Mouse (Mus musculus) bone marrow, adult 2 months (tissue): ENCODE measurements around the gene Nmur1. TPM values are rescaled to one million over a fixed set of nuclear protein-coding genes. Genes with fewer than 3 reads are reported as not detected.
"Not testable (repeated sequence)": the region's sequence is repeated elsewhere in the genome, so short reads cannot be mapped to it uniquely, and the experiment has no call there.

Experiments used
- H3K27ac ChIP-seq: fragments of 200-500 bp; 2 replicates; pipeline ENCODE4 v1.5.1; 2012; ENCODE audit warnings: low read depth, mild to moderate bottlenecking, control low read depth, inconsistent platforms, low read length; ENCODE audit not compliant: control insufficient read depth, poor library complexity, insufficient read depth
- H3K4me1 ChIP-seq: fragments of 200-500 bp; 2 replicates; pipeline ENCODE4 v1.6.1; 2011; ENCODE audit warnings: low read length; ENCODE audit not compliant: control insufficient read depth, insufficient read depth
- H3K4me3 ChIP-seq: fragments of 200-500 bp; replicated peaks from 2 replicates; pipeline ENCODE3; 2011; ENCODE audit warnings: mild to moderate bottlenecking, low read depth, low read length, control low read depth; ENCODE audit not compliant: control insufficient read depth
- CTCF ChIP-seq: fragments of 200-500 bp; IDR thresholded peaks from 2 replicates; pipeline ENCODE4 v1.5.1; 2011; ENCODE audit warnings: low read length, control low read depth; ENCODE audit not compliant: control insufficient read depth, insufficient read depth
- POLR2A ChIP-seq: fragments of 200-500 bp; IDR thresholded peaks from 2 replicates; pipeline ENCODE4 v1.6.1; 2011; ENCODE audit warnings: low read depth, mild to moderate bottlenecking, control low read depth, low read length, borderline replicate concordance; ENCODE audit not compliant: control insufficient read depth
- WGBS: fragments of 180-500 bp; shearing (Covaris S2); methylation state at CpG from one replicate; pipeline ENCODE4 v1.1.7; 2018; 5-methylcytosine and 5-hydroxymethylcytosine counted together
- polyA plus RNA-seq: library from polyadenylated mRNA; stranded (reverse); fragments of >200 nt; gene quantifications from 2 replicates; pipeline ENCODE4 v1.2.4, GENCODE M21; 2011; ENCODE audit warnings: low replicate concordance; ENCODE audit not compliant: missing spikeins, insufficient read depth, insufficient read length

Gene Nmur1
- polyA plus RNA-seq, 1 experiment = not detected

DNA sequence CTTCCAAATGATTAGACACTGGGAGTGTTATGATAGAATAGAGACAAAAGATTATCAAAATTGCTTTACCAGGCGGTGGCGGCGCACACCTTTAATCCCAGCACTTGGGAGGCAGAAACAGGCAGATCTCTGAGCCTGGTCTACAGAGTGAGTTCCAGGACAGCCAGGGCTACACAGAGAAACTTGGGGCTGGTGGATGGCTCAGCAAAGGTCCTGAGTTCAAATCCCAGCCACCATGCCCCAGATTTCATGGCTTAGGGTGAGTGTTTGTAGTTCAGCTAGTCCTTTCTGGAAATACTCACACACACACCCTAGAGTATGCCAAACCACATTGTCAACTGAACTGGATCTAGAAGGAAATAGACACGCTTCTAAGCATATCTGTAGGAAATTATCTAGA lies 81.0 kb downstream of the Nmur1 start:
- WGBS = 68% methylated on average over 4 of the region's 4 CpGs
- no peak overlapping the region for H3K4me3 ChIP-seq
- TF ChIP-seq CTCF (no peak), POLR2A (no peak)

GRCm38 (mm10) chr1:86343969-86344861 lies 81.8 kb downstream of the Nmur1 start:
- no peak overlapping the region; the same call in 1 of the 2 replicates for H3K27ac ChIP-seq
- WGBS = 14% methylated on average over 4 of the region's 4 CpGs
- peaks cover 2% of the 10 kb centered on the region for H3K4me1 ChIP-seq
- TF ChIP-seq POLR2A = no peak
- no peak for TF ChIP-seq CTCF
- no peak overlapping the region for H3K4me3 ChIP-seq

More for the DNA sequence above, 81.0 kb downstream of the Nmur1 start:
- H3K4me1 ChIP-seq = peaks cover 2% of the 10 kb centered on the region
- H3K27ac ChIP-seq = peak overlapping the region; percentile 55; the same call in 1 of the 2 replicates

GRCm38 (mm10) chr1:86343087-86343645 lies 82.9 kb downstream of the Nmur1 start:
- H3K27ac ChIP-seq = no peak overlapping the region
- TF ChIP-seq CTCF = no peak
- no peak for TF ChIP-seq POLR2A
- H3K4me1 ChIP-seq = peaks cover 2% of the 10 kb centered on the region
- H3K4me3 ChIP-seq = no peak overlapping the region
- 83% methylated on average over 1 of the region's 1 CpGs for WGBS

DNA sequence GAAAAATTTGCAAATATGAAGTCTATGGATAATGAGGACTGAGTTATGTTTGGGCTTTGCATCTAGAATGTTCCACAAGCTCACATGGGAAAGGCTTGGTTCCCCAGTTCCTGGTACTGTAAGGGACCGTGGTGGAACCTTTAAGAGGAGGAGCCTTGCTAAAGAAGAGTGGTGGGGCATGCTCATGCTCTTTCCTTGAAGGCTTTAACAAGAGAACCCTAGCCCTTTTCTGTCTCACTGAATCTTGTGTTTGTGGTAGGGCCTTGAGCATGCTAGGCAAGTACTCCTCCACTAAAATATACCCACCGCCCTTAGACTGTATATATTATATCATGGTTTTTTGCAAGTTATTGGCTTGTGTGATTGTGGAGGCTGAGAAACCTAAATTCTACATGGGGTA lies 83.7 kb downstream of the Nmur1 start:
- H3K27ac ChIP-seq = no peak overlapping the region
- WGBS = 79% methylated on average over 2 of the region's 2 CpGs
- TF ChIP-seq CTCF = no peak
- no peak for TF ChIP-seq POLR2A
- H3K4me1 ChIP-seq = peaks cover 2% of the 10 kb centered on the region
- no peak overlapping the region for H3K4me3 ChIP-seq

DNA sequence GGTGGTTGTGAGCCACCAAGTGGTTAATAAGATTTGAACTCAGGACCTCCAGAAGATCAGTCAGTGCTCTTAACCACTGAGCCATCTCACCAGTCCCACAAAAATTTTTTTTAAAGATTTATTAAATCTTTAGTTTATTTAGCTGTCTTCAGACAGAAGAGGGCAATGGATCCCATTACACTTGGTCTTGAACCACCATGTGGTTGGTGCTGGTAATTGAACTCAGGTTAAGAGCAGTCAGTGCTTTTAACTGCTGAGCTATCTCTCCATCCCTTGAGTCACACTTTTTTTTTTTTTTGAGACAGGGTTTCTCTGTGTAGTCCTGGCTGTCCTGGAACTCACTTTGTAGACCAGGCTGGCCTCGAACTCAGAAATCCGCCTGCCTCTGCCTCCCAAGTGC lies 84.9 kb downstream of the Nmur1 start:
- 83% methylated on average over 2 of the region's 2 CpGs for WGBS
- H3K4me1 ChIP-seq, H3K27ac ChIP-seq, H3K4me3 ChIP-seq: not testable (repeated sequence)

DNA sequence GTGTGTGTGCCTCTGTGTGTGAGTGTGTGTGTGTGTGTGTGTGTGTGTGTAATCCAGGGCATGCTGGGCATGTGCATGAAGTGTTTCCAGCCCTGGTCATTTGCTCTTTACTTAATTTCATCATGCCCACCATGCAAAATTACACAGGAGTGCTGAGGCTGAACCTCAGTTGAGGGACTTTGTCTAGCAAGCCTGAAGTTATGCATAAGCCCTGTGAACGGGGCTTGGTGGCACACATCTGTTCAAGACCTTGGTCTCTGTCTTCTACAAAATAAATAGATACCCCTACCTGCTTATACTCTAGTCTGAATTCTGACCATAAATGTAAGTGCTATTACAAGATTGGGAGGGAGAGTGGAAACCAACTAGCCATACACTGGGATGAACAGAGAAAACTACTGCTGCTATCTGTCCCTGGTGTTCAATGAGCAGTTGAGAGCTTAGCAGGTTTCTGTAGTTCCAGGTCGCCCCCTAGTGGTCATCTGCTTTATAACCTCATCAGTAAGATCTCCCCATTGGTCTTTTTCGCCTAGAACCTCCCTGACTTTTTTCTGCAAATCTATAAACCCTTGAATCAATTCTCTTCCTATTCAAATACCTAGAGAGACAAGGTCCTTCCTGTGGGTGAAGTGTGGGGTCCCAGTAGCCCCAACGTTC lies 86.7 kb downstream of the Nmur1 start:
- TF ChIP-seq CTCF (peak; percentile 65), POLR2A (no peak)
- Histone ChIP-seq H3K27ac (no peak overlapping the region), H3K4me1 (peaks cover 2% of the 10 kb centered on the region), H3K4me3 (no peak overlapping the region)
- 26% methylated on average over 4 of the region's 4 CpGs for WGBS

DNA sequence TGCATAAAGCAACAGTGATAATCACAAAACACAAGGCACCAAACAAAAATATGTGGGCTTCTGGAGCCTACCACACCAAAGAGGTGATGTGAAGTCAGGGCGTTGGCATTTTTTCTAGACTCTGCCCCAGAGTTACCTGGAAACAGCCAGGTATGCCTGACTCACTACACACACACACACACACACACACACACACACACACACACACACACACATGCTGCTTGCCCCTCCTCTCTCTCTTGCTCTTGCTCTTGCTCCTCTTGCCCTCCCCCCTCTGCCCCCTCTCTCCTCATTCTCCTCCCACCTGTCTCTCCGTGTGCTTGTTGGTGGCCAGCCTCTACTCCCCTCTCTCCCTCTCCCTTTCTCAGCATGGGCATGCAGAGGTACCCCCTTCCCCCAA lies 89.7 kb downstream of the Nmur1 start:
- no peak overlapping the region for H3K4me3 ChIP-seq
- WGBS = 68% methylated on average over 2 of the region's 2 CpGs
- TF ChIP-seq CTCF = no peak
- TF ChIP-seq POLR2A = no peak
- H3K27ac ChIP-seq = no peak overlapping the region
- H3K4me1 ChIP-seq = no peaks in the 10 kb centered on the region

Other genes with a start within 250 kb of the Nmur1 start
- 0.63 and 2.4 TPM in 2 replicates for gene B3gnt7, start 123.4 kb downstream of the Nmur1 start, polyA plus RNA-seq
- gene Ncl, start 66.8 kb downstream of the Nmur1 start, polyA plus RNA-seq = 330 and 503 TPM in 2 replicates
- not detected in 2 replicates for gene Tex44, start 101 bp upstream of the Nmur1 start, polyA plus RNA-seq
- gene Ptma, start 100.5 kb upstream of the Nmur1 start, polyA plus RNA-seq = 1,145 and 1,395 TPM in 2 replicates
- gene Pde6d, start 156.4 kb upstream of the Nmur1 start, polyA plus RNA-seq = 11.2 and 15.6 TPM in 2 replicates
- 7.3 and 19.4 TPM in 2 replicates for gene Cops7b, start 156.7 kb upstream of the Nmur1 start, polyA plus RNA-seq
- not detected in 2 replicates for gene Nppc, start 244.3 kb upstream of the Nmur1 start, polyA plus RNA-seq